Mouse (Mus musculus) heart, adult 18-20 months (tissue): ENCODE data around the gene Ssr2. TPM values are rescaled to one million over a fixed set of nuclear protein-coding genes. Genes with fewer than 3 reads are reported as not detected.

ENCODE experiments used
- DNase-seq, 2 experiments: peaks; one replicate each; pipeline ENCODE4 v3.0.0; 2021 to 2022; ENCODE audit warnings: mixed read lengths in 1 of 2
- total RNA-seq, 2 experiments: library from RNA; stranded (reverse); gene quantifications; 2 replicates each; pipeline ENCODE4 v1.2.3; 2021

The Ssr2 gene
- total RNA-seq, 2 experiments from 2014 or later = 60.8 to 65.5 TPM

- DNase-seq = no peak
These were observed 33.9 kb upstream of the Ssr2 start for GRCm38 (mm10) chr3:88541622-88542401.

DNA sequence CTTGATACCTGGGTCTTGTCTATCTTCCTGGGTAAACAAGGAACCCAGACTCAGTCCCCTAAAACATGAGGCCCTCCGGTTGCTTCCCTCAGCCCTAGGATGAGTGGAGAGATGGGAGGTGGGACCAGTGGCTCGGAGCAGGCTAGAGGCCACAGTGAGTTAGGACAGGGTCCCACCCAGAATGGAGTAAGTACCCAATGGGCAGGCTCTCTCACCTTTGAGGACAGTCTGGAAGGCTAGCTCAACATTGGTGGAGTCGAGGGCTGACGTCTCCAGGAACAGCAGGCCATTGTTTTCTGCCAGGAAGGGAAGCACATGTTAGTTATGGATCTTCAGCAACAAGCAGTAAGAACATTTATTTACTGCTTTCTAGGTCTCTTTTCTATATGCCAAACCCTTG, 33.2 kb upstream of the Ssr2 start:
- no peak for DNase-seq

- no peak for DNase-seq
These were observed 32.5 kb upstream of the Ssr2 start for GRCm38 (mm10) chr3:88543174-88543573.

DNA sequence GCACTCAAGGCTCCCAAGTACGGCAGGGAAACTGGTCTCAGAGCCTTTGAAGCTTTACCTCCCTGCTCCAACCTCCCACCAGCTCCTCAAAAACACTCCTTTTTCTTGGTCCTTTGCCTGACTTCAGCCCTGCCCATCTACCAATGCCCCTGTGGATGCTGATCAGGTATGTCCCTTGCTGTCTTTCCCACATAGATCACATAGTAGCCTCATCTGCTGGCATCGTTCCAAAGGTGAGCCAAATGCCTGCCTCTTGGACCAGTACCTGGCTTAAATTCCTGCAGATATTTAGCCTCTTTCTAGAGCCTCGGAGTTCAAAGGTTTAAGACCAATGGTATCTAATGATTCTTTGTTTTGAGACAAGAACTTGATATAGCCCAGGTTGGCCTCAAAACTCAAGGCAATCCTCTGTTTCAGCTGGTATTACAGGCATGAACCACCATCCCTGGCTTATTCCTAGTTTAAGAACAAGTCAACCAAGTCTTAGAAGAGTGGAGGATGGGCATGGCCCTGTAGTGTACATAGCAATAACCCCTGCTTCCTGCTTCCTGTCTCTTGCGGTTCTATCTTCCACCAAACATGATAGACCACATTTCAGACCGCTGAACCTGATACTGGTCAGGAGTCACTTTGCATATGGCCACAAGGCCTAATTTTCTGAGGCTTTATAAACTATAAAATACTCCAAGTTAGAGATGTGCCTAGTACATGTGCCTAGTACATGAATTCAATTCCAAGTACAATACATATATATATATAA, 31.8 kb upstream of the Ssr2 start:
- no peak for DNase-seq

DNA sequence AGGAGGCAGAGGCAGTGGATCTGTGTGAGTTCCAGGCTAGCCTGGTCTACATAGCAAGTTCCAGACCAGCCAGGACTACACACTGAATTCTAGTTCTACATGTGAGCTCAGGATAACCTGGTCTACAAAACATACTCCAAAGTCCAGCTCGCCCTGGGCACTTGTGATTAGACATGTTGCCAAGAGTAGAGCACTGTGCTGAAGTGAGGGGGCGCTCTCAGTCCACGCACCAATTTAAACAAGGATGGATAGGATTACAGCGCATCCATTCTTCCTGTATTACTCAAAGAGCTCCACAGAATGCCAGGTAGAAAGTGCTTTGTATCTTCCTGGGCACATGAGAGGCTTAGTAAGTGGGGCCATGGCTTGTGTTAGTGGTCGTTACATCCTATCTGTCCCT, 31.2 kb upstream of the Ssr2 start:
- no peak for DNase-seq

GRCm38 (mm10) chr3:88544955-88545591, 30.6 kb upstream of the Ssr2 start:
- no peak for DNase-seq

DNA sequence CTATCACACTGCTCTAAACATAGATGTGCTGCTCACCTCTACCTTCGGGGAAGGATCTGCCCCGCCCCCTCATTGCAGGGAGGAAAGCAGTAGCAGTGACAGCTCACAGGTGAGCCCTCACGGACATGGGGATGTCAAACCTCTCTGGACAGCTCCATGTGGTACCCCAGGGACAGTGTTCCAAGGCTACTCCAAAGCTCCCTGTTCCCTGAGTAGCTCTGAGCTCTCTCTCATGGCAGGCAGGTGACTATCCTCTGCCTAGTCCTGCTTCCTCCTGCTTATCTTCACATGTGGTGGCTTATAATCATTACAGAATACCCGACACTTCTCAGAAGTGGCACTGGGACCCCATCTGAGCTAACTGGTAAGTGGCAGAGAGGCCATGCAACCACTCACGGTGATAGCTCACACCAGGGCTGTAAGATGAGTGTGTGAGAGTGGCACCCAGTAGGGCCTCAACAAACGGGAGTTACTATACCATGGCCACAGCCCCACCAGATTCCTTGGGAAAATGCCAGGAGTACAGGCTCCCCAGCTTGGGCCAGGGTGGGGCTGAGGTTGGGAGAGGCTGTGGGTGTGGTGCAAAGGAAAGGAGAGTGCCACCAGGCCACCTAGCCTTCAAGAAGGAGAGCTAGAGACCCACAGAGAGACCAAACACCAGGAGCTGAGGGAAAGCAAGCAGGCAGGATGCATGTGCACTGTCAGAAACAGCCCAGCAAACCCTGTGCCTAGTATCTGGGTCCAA, 28.8 kb upstream of the Ssr2 start:
- no peak for DNase-seq

DNA sequence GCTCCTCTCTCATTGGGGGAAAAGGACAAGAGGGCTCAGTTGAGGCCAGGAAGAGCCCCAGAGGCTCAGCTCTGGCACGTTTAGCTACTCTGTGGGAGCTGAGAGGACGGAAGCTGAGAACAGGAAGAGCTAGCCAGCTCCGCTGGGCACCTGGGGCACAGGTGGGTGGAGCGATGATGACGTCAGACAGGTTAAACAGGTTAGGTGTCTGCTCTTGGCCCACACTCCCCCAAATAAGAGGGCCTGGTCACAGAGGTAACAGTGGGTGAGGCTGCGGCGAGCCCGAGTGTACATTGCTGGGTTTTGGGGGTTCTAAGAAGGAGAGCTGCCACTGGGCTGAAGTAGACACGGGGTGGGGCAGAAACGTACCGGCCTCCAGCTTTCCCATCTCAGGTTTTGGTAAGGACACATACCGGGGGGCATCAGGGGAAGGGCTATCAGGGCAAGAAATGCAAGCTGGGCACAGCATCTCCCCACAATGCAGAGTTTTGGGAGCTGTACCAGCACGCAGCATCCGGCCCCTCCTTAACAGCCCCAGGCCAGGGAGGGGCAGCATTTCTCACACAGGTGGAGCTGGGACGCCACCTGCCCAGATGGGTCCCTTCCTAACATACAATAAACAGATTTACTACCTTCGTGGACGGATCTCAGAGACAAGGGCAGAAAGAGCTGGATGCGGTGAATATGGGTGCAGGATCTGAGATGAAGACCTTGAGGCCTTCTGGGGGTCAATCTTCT, 27.3 kb upstream of the Ssr2 start, which contains the start of gene Rab25:
Rab25 (minus strand) TSS at position 121 of the 738 bp plus-strand sequence.
- DNase-seq = no peak

GRCm38 (mm10) chr3:88551586-88551985, 24.1 kb upstream of the Ssr2 start:
- no peak for DNase-seq

DNA sequence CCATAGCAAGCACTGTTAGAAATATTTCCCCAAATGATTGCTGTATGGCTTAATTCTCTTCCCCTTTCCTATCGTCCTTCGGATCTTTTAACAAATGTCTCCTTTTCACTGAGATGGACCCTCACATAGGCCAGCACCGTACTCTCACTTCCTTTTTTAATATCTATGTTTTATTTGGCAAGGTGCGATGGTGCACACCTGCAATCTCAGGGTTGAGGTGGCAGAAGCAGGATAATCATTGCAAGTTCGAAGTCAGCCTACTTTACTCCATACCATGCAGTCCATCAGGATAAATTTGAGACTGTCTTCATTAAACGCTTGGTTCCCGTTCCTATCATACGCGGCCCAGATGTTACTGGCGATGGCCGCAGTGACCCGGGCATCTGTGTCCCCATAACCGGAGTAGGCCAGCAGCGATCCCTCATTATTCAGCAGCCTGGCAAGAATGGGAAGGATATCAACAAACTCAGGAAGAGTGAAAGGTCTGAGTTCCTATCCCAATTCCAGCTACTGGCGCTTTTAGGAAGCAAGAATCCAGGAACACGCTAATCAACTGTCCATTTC, 23.5 kb upstream of the Ssr2 start:
- DNase-seq = no peak

DNA sequence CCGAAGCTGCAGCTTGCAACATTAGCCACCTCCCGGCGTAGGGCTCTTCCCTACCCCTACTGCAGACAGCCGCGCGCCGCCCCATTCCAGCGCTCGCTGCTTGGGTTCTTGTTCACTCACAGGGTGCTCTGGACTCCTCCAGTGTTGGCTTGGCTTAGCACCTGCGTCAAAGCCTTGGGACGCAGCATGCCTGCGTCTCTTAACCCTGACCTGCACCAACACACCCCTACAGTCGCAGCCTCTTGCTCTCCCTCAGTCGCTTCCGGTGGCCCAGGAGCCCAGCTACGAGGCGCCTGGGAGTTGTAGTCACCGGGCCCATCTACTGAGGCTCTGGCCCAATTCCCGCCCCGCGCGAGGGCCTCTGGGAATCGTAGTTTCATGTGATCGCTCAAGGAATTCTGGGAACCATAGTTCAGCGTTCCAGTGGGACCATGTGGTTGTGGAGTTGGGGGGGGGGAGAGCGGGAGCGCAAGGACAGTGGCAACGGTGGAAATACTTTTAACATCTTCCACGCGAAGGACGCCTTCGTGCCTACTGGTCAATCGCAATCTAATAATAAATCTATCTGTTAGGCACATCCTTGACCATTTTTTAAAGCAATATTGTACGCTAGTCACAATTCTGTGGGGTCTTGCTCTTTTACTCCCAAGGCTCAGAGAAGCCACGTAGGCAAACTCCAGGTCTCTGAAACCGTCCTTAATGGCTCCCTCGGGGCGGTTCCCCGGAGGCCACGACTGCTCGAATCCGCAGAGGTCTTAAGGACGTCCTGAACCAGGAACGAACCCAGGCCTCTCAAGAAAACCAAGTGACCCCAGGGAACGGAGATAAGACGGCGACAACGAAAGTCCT, 22.8 kb upstream of the Ssr2 start, which contains the start of gene Lamtor2:
Lamtor2 (minus strand) TSS at position 399 of the 849 bp plus-strand sequence.
- peak; percentile 99 for DNase-seq

- peak; percentile 93 for DNase-seq
These were observed 22.2 kb upstream of the Ssr2 start, which contains the start of gene Ubqln4 for GRCm38 (mm10) chr3:88553525-88553879. Ubqln4 (plus strand) TSS chr3:88553758.

DNA sequence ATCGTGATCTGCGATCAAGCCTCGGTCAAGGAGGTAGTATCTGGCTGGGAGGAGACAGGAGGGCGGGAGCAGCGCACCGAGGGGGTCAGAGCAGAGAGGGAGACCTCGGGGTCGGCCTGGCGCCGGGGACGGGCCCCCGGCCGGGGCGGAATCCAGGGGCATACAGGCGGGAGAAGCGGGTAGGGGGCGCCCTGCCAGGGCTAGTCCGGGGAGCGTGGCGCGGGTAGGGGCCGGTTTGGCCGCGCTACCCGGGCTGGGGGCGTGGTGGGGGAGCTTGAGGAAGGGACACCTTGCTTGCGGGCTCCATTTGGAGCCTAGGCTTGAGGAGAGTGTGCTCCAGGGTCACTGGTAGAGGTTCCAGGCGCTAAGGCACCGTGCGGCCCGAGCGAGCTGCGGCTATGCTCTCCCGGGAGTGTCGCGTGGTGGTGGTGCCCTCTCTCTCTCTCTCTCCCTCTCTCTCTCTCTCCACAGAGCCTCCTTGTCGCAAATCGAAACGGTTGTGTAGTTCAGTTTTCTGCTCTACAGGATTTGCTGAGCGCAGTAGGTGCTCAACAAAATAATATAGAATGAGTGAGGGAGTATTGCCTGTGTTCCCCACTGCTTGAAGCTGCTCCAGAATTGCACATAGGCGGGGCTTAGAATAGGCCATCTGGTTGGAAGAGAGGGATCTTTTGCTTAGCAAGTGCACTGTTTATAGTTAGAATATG, 21.6 kb upstream of the Ssr2 start:
- DNase-seq = peak in 1 of 2 experiments; percentile 70

- DNase-seq = no peak
These were observed 20.5 kb upstream of the Ssr2 start for GRCm38 (mm10) chr3:88555069-88555605.

GRCm38 (mm10) chr3:88555731-88556130, 19.9 kb upstream of the Ssr2 start:
- no peak for DNase-seq

- DNase-seq = no peak
These were observed 19.1 kb upstream of the Ssr2 start for GRCm38 (mm10) chr3:88556616-88557015.

DNA sequence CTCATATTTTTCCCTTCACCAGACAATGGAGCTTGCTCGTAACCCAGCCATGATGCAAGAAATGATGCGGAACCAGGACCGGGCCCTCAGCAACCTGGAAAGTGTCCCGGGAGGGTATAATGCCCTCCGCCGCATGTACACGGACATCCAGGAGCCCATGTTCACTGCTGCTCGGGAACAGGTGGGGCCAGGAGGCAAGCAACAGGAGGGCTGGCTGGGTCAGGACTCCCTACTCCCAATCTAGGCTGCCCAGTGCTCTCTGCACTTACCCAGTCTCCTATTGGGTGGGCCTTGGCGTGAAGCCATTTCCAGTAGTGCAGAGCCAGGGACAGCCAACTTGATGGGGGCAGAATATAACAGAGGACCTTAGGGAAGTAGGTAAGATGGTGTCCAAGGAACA, 16.1 kb upstream of the Ssr2 start:
- DNase-seq = no peak

- DNase-seq = no peak
These were observed 13.7 kb upstream of the Ssr2 start for GRCm38 (mm10) chr3:88561989-88562388.

DNA sequence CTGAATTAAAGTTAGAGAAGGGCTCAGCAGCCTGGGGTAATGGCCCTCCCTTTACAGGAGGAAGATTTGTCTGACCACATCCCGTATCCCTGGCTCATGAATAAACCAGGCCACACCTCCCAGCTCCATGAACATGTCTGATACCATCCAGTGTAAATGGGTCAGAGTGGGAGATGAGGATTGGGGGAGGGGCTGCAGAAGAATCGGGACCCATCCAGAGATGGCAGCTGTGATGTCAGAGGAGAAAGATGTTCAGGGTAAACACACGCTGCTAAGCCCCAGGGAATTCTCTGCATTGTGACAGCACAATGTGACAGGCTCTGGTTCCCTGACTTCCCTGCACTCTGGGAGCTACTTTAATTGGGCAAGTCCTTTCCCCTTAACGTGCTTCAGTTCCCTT, 12.2 kb upstream of the Ssr2 start:
- no peak for DNase-seq
